Mouse (Mus musculus) midbrain, embryonic 14.5 days (tissue): ENCODE data around the gene Parvb. TPM values are rescaled to one million over a fixed set of nuclear protein-coding genes. Genes with fewer than 3 reads are reported as not detected.

Experiments
- ATAC-seq: fragments of 200-750 bp; cut with Nextera tagmentation; 2 replicates; pipeline ENCODE4 v1.8.0; 2017; ENCODE audit warnings: moderate number of reproducible peaks, moderate library complexity; ENCODE audit not compliant: low FRiP score, low TSS enrichment
- DNase-seq: peaks from one replicate; pipeline ENCODE4 v3.0.0-alpha.2; 2015
- H3K27ac ChIP-seq: fragments of 300-500 bp; sonication (generic); replicated peaks from 2 replicates; pipeline ENCODE4 v1.5.1; 2014; ENCODE audit warnings: mild to moderate bottlenecking, low read depth, low read length, moderate library complexity
- H3K27me3 ChIP-seq: fragments of 300-500 bp; sonication (generic); 2 replicates; pipeline ENCODE4 v1.6.1; 2014; ENCODE audit warnings: low read length, control low read depth, mixed read lengths; ENCODE audit not compliant: control insufficient read depth, insufficient read depth
- H3K36me3 ChIP-seq: fragments of 300-500 bp; sonication (generic); 2 replicates; pipeline ENCODE4 v1.6.1; 2014; ENCODE audit warnings: low read length, control low read depth; ENCODE audit not compliant: control insufficient read depth, insufficient read depth
- H3K4me1 ChIP-seq: fragments of 300-500 bp; sonication (generic); 2 replicates; pipeline ENCODE4 v1.6.1; 2014; ENCODE audit warnings: mild to moderate bottlenecking, antibody characterized with exemption, low read length, control low read depth; ENCODE audit not compliant: control insufficient read depth, insufficient read depth
- H3K4me2 ChIP-seq: fragments of 300-500 bp; sonication (generic); 2 replicates; pipeline ENCODE4 v1.6.1; 2014; ENCODE audit warnings: mild to moderate bottlenecking, low read length, moderate library complexity
- H3K4me3 ChIP-seq: fragments of 300-500 bp; sonication (generic); replicated peaks from 2 replicates; pipeline ENCODE4 v1.5.1; 2014; ENCODE audit warnings: low read depth, low read length
- H3K9ac ChIP-seq: fragments of 300-500 bp; sonication (generic); replicated peaks from 2 replicates; pipeline ENCODE4 v1.6.1; 2014; ENCODE audit warnings: mild to moderate bottlenecking, low read length, moderate library complexity
- H3K9me3 ChIP-seq: fragments of 300-500 bp; sonication (generic); 2 replicates; pipeline ENCODE4 v1.6.1; 2016; ENCODE audit warnings: low read length, control low read depth, mixed read lengths; ENCODE audit not compliant: control insufficient read depth
- WGBS: fragments of 180-500 bp; shearing (Covaris S2); extraction: QIAGEN DNeasy Blood & Tissue Kit; methylation state at CpG from one replicate; pipeline ENCODE4 v1.1.7; 2014; 5-methylcytosine and 5-hydroxymethylcytosine counted together
- polyA plus RNA-seq: library from polyadenylated mRNA; unstranded; fragments of >200 nt; fragmentation: Nextera tagmentation; extraction: Ambion mirVana; gene quantifications from 2 replicates; pipeline ENCODE4 v1.2.1, GENCODE M21; 2014

The Parvb gene
- polyA plus RNA-seq, 1 experiment from 2014 or later, result 4.9 TPM

GRCm38 (mm10) chr15:84214476-84214875 lies 17.4 kb upstream of the Parvb start:
- Histone ChIP-seq H3K9ac (no peak overlapping the region), H3K4me3 (no peak overlapping the region), H3K36me3 (peaks cover 35% of the 10 kb centered on the region), H3K27ac (no peak overlapping the region), H3K27me3 (no peaks in the 10 kb centered on the region), H3K4me2 (no peak overlapping the region), H3K4me1 (peaks cover 9% of the 10 kb centered on the region), H3K9me3 (no peaks in the 10 kb centered on the region)
- DNase-seq (no peak), ATAC-seq (no peak)
- 90% methylated on average over 7 of the region's 7 CpGs for WGBS

GRCm38 (mm10) chr15:84215273-84215672 lies 16.6 kb upstream of the Parvb start:
- no peak overlapping the region for H3K27ac ChIP-seq
- no peak overlapping the region for H3K4me3 ChIP-seq
- 83% methylated on average over 2 of the region's 2 CpGs for WGBS
- H3K4me1 ChIP-seq, result peaks cover 9% of the 10 kb centered on the region
- DNase-seq (no peak), ATAC-seq (no peak)
- no peaks in the 10 kb centered on the region for H3K9me3 ChIP-seq
- H3K36me3 ChIP-seq, result peaks cover 27% of the 10 kb centered on the region
- H3K27me3 ChIP-seq, result no peaks in the 10 kb centered on the region
- H3K9ac ChIP-seq, result no peak overlapping the region
- H3K4me2 ChIP-seq, result no peak overlapping the region

DNA sequence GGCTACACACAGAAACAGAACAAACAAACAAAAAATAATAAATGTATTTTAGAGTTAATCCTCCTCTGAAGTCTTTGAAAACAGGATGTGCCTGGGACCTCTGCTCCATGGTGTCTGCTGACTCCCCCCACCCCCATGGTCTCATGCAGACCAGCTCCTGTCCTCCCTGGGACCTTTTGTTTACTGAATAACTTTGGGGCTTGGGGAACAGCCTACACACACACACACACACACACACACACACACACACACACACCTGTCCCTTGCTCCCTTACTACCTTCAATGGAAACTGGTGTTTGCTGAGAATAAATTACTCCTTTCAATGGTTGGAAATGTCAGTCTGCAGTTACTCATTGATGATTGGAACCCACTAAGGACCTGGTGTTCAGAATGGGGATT lies 15.8 kb upstream of the Parvb start:
- H3K9ac ChIP-seq, result no peak overlapping the region
- DNase-seq (no peak), ATAC-seq (no peak)
- no peak overlapping the region for H3K27ac ChIP-seq
- H3K27me3 ChIP-seq, result no peaks in the 10 kb centered on the region
- peaks cover 19% of the 10 kb centered on the region for H3K36me3 ChIP-seq
- no peak overlapping the region for H3K4me2 ChIP-seq
- peaks cover 9% of the 10 kb centered on the region for H3K4me1 ChIP-seq
- H3K4me3 ChIP-seq, result no peak overlapping the region
- H3K9me3 ChIP-seq, result no peaks in the 10 kb centered on the region

GRCm38 (mm10) chr15:84216461-84217084 lies 15.3 kb upstream of the Parvb start:
- no peaks in the 10 kb centered on the region for H3K27me3 ChIP-seq
- peaks cover 9% of the 10 kb centered on the region for H3K4me1 ChIP-seq
- H3K9me3 ChIP-seq, result no peaks in the 10 kb centered on the region
- no peak overlapping the region for H3K4me2 ChIP-seq
- ATAC-seq (no peak), DNase-seq (no peak)
- 38% methylated on average over 7 of the region's 7 CpGs for WGBS
- no peak overlapping the region; the same call in 1 of the 2 replicates for H3K27ac ChIP-seq
- no peak overlapping the region for H3K4me3 ChIP-seq
- H3K9ac ChIP-seq, result no peak overlapping the region
- peaks cover 15% of the 10 kb centered on the region for H3K36me3 ChIP-seq

GRCm38 (mm10) chr15:84217969-84218782 lies 13.7 kb upstream of the Parvb start:
- H3K4me2 ChIP-seq, result no peak overlapping the region
- no peak for DNase-seq
- ATAC-seq, result no peak
- H3K27me3 ChIP-seq, result no peaks in the 10 kb centered on the region
- no peak overlapping the region for H3K4me3 ChIP-seq
- peaks cover 9% of the 10 kb centered on the region for H3K4me1 ChIP-seq
- no peak overlapping the region for H3K9ac ChIP-seq
- 60% methylated on average over 23 of the region's 23 CpGs for WGBS
- peaks cover 9% of the 10 kb centered on the region for H3K36me3 ChIP-seq
- H3K27ac ChIP-seq, result no peak overlapping the region
- no peaks in the 10 kb centered on the region for H3K9me3 ChIP-seq

GRCm38 (mm10) chr15:84218783-84219271 lies 13.0 kb upstream of the Parvb start:
- H3K4me2 ChIP-seq, result no peak overlapping the region
- no peaks in the 10 kb centered on the region for H3K9me3 ChIP-seq
- no peak for ATAC-seq
- no peak overlapping the region for H3K9ac ChIP-seq
- peaks cover 11% of the 10 kb centered on the region for H3K4me1 ChIP-seq
- peaks cover 9% of the 10 kb centered on the region for H3K36me3 ChIP-seq
- no peak for DNase-seq
- H3K27me3 ChIP-seq, result no peaks in the 10 kb centered on the region
- 66% methylated on average over 9 of the region's 9 CpGs for WGBS
- no peak overlapping the region for H3K4me3 ChIP-seq
- H3K27ac ChIP-seq, result no peak overlapping the region

DNA sequence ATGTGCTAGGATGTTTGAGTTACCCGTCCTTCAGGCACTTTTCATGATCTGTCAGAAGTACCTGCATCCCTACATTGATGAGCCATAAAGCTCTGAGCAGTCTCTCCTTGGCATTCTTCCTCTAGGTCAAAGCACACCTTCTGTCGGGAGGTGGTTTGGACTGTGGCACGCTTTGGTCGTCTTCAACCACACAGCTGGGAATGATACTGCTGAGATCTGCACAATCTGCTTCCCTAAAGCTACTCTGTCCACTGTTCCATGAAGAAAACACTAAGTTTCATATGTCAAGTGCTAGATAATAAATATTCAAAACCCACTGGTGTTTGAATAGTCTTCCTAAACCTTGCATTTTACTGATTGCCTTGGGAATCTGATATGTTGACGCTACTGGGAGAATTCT lies 10.3 kb upstream of the Parvb start:
- H3K4me1 ChIP-seq, result peaks cover 26% of the 10 kb centered on the region
- H3K27ac ChIP-seq, result no peak overlapping the region
- DNase-seq (no peak), ATAC-seq (no peak)
- WGBS, result 82% methylated on average over 5 of the region's 5 CpGs
- no peak overlapping the region for H3K4me3 ChIP-seq
- no peaks in the 10 kb centered on the region for H3K27me3 ChIP-seq
- no peaks in the 10 kb centered on the region for H3K36me3 ChIP-seq
- H3K9me3 ChIP-seq, result no peaks in the 10 kb centered on the region
- H3K9ac ChIP-seq, result no peak overlapping the region
- H3K4me2 ChIP-seq, result no peak overlapping the region

- H3K9ac ChIP-seq, result no peak overlapping the region
- peaks cover 37% of the 10 kb centered on the region for H3K4me1 ChIP-seq
- no peak overlapping the region for H3K4me3 ChIP-seq
- no peaks in the 10 kb centered on the region for H3K9me3 ChIP-seq
- no peaks in the 10 kb centered on the region for H3K36me3 ChIP-seq
- no peaks in the 10 kb centered on the region for H3K27me3 ChIP-seq
- H3K27ac ChIP-seq, result peak overlapping the region; percentile 41; the same call in 1 of the 2 replicates
- 34% methylated on average over 6 of the region's 6 CpGs for WGBS
- DNase-seq (peak; percentile 69), ATAC-seq (no peak)
- H3K4me2 ChIP-seq, result no peak overlapping the region
Measured at GRCm38 (mm10) chr15:84223423-84223822, 8.4 kb upstream of the Parvb start.

DNA sequence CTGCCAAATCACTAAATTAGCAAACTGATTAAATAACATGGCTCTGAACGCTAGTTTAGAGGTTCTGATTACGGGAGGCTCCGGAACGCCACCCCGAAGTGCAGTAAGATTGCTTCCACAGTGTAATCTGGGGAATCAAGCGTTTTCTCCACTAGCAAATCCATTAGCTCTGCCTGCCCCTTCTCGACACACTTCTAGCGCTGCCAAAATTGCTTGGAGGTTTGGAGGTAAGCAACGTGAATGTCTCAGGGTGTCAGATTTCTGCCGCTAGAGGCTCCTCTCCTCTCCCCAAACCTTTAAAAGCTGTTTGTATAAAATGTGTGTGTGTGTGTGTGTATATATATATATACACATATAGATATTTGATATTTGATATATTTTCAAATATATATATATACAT lies 7.1 kb upstream of the Parvb start:
- WGBS, result 47% methylated on average over 10 of the region's 10 CpGs
- no peak overlapping the region for H3K4me3 ChIP-seq
- H3K4me1 ChIP-seq, result peaks cover 37% of the 10 kb centered on the region

More for the DNA sequence above, 7.1 kb upstream of the Parvb start:
- no peaks in the 10 kb centered on the region for H3K27me3 ChIP-seq
- ATAC-seq (no peak), DNase-seq (peak; percentile 52)
- H3K36me3 ChIP-seq, result no peaks in the 10 kb centered on the region
- H3K9me3 ChIP-seq, result no peaks in the 10 kb centered on the region
- no peak overlapping the region for H3K4me2 ChIP-seq
- H3K27ac ChIP-seq, result peak overlapping the region; percentile 58
- no peak overlapping the region for H3K9ac ChIP-seq
